Mouse (Mus musculus): ENCODE data around the gene P2rx3. TPM values are rescaled to one million over a fixed set of nuclear protein-coding genes. Genes with fewer than 3 reads are reported as not detected.

P2rx3 gene
- total RNA-seq, 2 experiments from 2014 or later, result 0.11 TPM; not detected in 1

GRCm38 (mm10) chr2:84996376-84996775 is 40.9 kb downstream of the P2rx3 start:
- ATAC-seq (ENCODE audit: poor library complexity, severe bottlenecking), result no peak

- ATAC-seq (ENCODE audit: poor library complexity, severe bottlenecking), result peak; percentile 92
These were observed 49.3 kb downstream of the P2rx3 start, which contains the start of gene Prg3 for GRCm38 (mm10) chr2:84987930-84988329. Gene Prg3, plus strand, starts transcription at chr2:84988215.

GRCm38 (mm10) chr2:84980188-84980587 is 57.1 kb downstream of the P2rx3 start, which contains the start of gene Prg2:
Gene Prg2, plus strand, starts transcription at chr2:84980461.
- ATAC-seq (ENCODE audit: poor library complexity, severe bottlenecking), result peak; percentile 52

- ATAC-seq (ENCODE audit: poor library complexity, severe bottlenecking), result peak; percentile 66
These were observed 61.7 kb downstream of the P2rx3 start for GRCm38 (mm10) chr2:84975580-84975979.

GRCm38 (mm10) chr2:84967318-84967991 is 69.8 kb downstream of the P2rx3 start:
- peak; percentile 98 for ATAC-seq (ENCODE audit: poor library complexity, severe bottlenecking)

- no peak for ATAC-seq (ENCODE audit: poor library complexity, severe bottlenecking)
These were observed 73.0 kb downstream of the P2rx3 start for GRCm38 (mm10) chr2:84964111-84964801.

GRCm38 (mm10) chr2:84962906-84963507 is 74.3 kb downstream of the P2rx3 start:
- no peak for ATAC-seq (ENCODE audit: poor library complexity, severe bottlenecking)

- no peak for ATAC-seq (ENCODE audit: poor library complexity, severe bottlenecking)
These were observed 75.4 kb downstream of the P2rx3 start for GRCm38 (mm10) chr2:84961901-84962300.

GRCm38 (mm10) chr2:84961300-84961699 is 76.0 kb downstream of the P2rx3 start:
- ATAC-seq (ENCODE audit: poor library complexity, severe bottlenecking), result no peak

- no peak for ATAC-seq (ENCODE audit: poor library complexity, severe bottlenecking)
These were observed 78.5 kb downstream of the P2rx3 start for GRCm38 (mm10) chr2:84958588-84959264.

GRCm38 (mm10) chr2:84956274-84956673 is 81.0 kb downstream of the P2rx3 start:
- ATAC-seq (ENCODE audit: poor library complexity, severe bottlenecking), result peak; percentile 94

GRCm38 (mm10) chr2:84955435-84955834 is 81.8 kb downstream of the P2rx3 start:
- no peak for ATAC-seq (ENCODE audit: poor library complexity, severe bottlenecking)

GRCm38 (mm10) chr2:84952693-84953092 is 84.6 kb downstream of the P2rx3 start:
- no peak for ATAC-seq (ENCODE audit: poor library complexity, severe bottlenecking)

- ATAC-seq (ENCODE audit: poor library complexity, severe bottlenecking), result no peak
These were observed 85.0 kb downstream of the P2rx3 start for GRCm38 (mm10) chr2:84952251-84952650.

GRCm38 (mm10) chr2:84951027-84951426 is 86.2 kb downstream of the P2rx3 start:
- ATAC-seq (ENCODE audit: poor library complexity, severe bottlenecking), result no peak

GRCm38 (mm10) chr2:84948721-84949120 is 88.5 kb downstream of the P2rx3 start:
- no peak for ATAC-seq (ENCODE audit: poor library complexity, severe bottlenecking)

Other genes starting within 250 kb of the P2rx3 start
- gene Ube2l6, start 238.6 kb downstream of the P2rx3 start, total RNA-seq (2015), result 23.7 and 27.7 TPM in 2 replicates
- gene Ube2l6, start 238.6 kb downstream of the P2rx3 start, total RNA-seq (2017), result 25.2 and 31.5 TPM in 2 replicates
- not detected in 2 replicates for gene Smtnl1, start 214.8 kb downstream of the P2rx3 start, total RNA-seq (2015)
- gene Smtnl1, start 214.8 kb downstream of the P2rx3 start, total RNA-seq (2017), result not detected in 2 replicates
- 17.7 and 18.6 TPM in 2 replicates for gene Timm10, start 210.5 kb downstream of the P2rx3 start, total RNA-seq (2015)
- gene Timm10, start 210.5 kb downstream of the P2rx3 start, total RNA-seq (2017), result 14.2 and 19.8 TPM in 2 replicates
- 3.7 and 5.2 TPM in 2 replicates for gene Slc43a1, start 198.6 kb downstream of the P2rx3 start, total RNA-seq (2015)
- 1.6 and 3.1 TPM in 2 replicates for gene Slc43a1, start 198.6 kb downstream of the P2rx3 start, total RNA-seq (2017)
- not detected in 2 replicates for gene Rtn4rl2, start 150.8 kb downstream of the P2rx3 start, total RNA-seq (2015)
- not detected in 2 replicates for gene Rtn4rl2, start 150.8 kb downstream of the P2rx3 start, total RNA-seq (2017)
- 51.4 and 53.0 TPM in 2 replicates for gene Slc43a3, start 100.9 kb downstream of the P2rx3 start, total RNA-seq (2015)
- gene Slc43a3, start 100.9 kb downstream of the P2rx3 start, total RNA-seq (2017), result 41.9 and 45.2 TPM in 2 replicates
- 48.6 and 96.7 TPM in 2 replicates for gene Prg2, start 57.0 kb downstream of the P2rx3 start, total RNA-seq (2015)
- 238 and 301 TPM in 2 replicates for gene Prg2, start 57.0 kb downstream of the P2rx3 start, total RNA-seq (2017)
- gene Prg3, start 49.2 kb downstream of the P2rx3 start, total RNA-seq (2015), result 6.2 and 11.0 TPM in 2 replicates
- gene Prg3, start 49.2 kb downstream of the P2rx3 start, total RNA-seq (2017), result 14.2 and 18.4 TPM in 2 replicates
- gene Ssrp1, start 228 bp downstream of the P2rx3 start, total RNA-seq (2015), result 66.9 and 83.2 TPM in 2 replicates
- 222 and 227 TPM in 2 replicates for gene Ssrp1, start 228 bp downstream of the P2rx3 start, total RNA-seq (2017)
- gene Tnks1bp1, start 10.6 kb upstream of the P2rx3 start, total RNA-seq (2015), result 1.5 and 1.9 TPM in 2 replicates
- gene Tnks1bp1, start 10.6 kb upstream of the P2rx3 start, total RNA-seq (2017), result 4.8 and 5.6 TPM in 2 replicates
- 1.1 and 2.2 TPM in 2 replicates for gene Aplnr, start 98.8 kb upstream of the P2rx3 start, total RNA-seq (2015)
- 1.5 and 2.1 TPM in 2 replicates for gene Aplnr, start 98.8 kb upstream of the P2rx3 start, total RNA-seq (2017)
- gene Lrrc55, start 159.7 kb upstream of the P2rx3 start, total RNA-seq (2015), result not detected in 2 replicates
- not detected in 2 replicates for gene Lrrc55, start 159.7 kb upstream of the P2rx3 start, total RNA-seq (2017)

All from megakaryocyte, adult 5-6 weeks (primary cell).